Mouse (Mus musculus): ENCODE measurements at regions not wholly inside any gene's neighbourhood (a gene's known extent, or its start where the extent isn't known, plus 50 kb on each side); places are given as distances from the start of the nearest gene placed in this dataset.

- TF ChIP-seq CTCF (IDR thresholded peaks at IDR 0.05; ENCODE audit: low read depth, low read length) (no peak), POLR2A (IDR thresholded peaks at IDR 0.05; ENCODE audit: extremely low read depth, insufficient read depth, low read length) (no peak)
Observed at GRCm38 (mm10) chr14:114038611-114039312, 724.4 kb downstream of the Tpm3-rs7 start.
